Mouse (Mus musculus): ENCODE results near the gene Trim72. TPM values are rescaled to one million over a fixed set of nuclear protein-coding genes. Genes with fewer than 3 reads are reported as not detected.

Gene Trim72
- polyA plus RNA-seq, 1 experiment from 2014 or later, result 0.54 TPM

GRCm38 (mm10) chr7:128024364-128024763, 20.6 kb downstream of the Trim72 start:
- 85% methylated on average over 9 of the region's 9 CpGs for WGBS
- Histone ChIP-seq H3K27ac (replicated peaks in 1 of 2; ENCODE audit: control insufficient read depth in 1 of 2, insufficient read depth in 1 of 2, low read depth in 2 of 2, low read length in 2 of 2) (no peak overlapping the region), H3K4me3 (ENCODE audit: control insufficient read depth in 1 of 2, insufficient read depth in 1 of 2, low read depth in 1 of 2, low read length in 2 of 2) (no peak overlapping the region), H3K27me3 (ENCODE audit: control insufficient read depth, insufficient read depth, low read length) (no peaks in the 10 kb centered on the region), H3K9me3 (ENCODE audit: control insufficient read depth, low read length) (no peaks in the 10 kb centered on the region), H3K4me2 (ENCODE audit: low read length) (no peak overlapping the region), H3K9ac (ENCODE audit: low read length) (no peak overlapping the region), H3K4me1 (ENCODE audit: control insufficient read depth in 2 of 2, insufficient read depth in 2 of 2, low read length in 2 of 2) (no peaks in the 10 kb centered on the region), H3K36me3 (ENCODE audit: control insufficient read depth, insufficient read depth, low read length) (no peaks in the 10 kb centered on the region)
- ATAC-seq (ENCODE audit: insufficient number of reproducible peaks, insufficient read depth, low FRiP score, low read depth), result no peak

DNA sequence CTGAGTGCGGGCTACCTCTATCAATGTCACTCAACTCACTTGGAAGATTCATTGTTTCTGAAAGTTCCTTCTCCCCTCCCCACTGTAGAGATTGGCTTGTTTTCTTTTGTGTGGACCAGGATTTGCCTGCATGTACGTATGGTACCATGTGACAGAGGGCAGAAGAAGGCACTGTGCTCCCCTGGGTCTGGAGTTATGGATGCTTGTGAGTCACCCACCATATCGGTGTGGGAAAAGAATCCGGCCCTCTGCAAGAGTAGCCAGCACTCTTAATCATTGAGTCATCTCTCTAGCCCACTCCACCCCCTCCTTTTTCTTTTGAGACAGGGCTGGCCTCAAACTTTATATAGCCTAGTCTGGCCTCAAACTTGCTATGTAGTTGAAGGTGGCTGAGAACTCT, 21.2 kb downstream of the Trim72 start:
- H3K27me3 ChIP-seq (ENCODE audit: control insufficient read depth, insufficient read depth, low read length), result no peaks in the 10 kb centered on the region
- no peaks in the 10 kb centered on the region for H3K36me3 ChIP-seq (ENCODE audit: control insufficient read depth, insufficient read depth, low read length)
- H3K9me3 ChIP-seq (ENCODE audit: control insufficient read depth, low read length), result no peaks in the 10 kb centered on the region
- ATAC-seq (ENCODE audit: insufficient number of reproducible peaks, insufficient read depth, low FRiP score, low read depth), result no peak
- WGBS, result 58% methylated on average over 4 of the region's 4 CpGs
- H3K4me1 ChIP-seq (ENCODE audit: control insufficient read depth in 2 of 2, insufficient read depth in 2 of 2, low read length in 2 of 2), result no peaks in the 10 kb centered on the region
- H3K9ac ChIP-seq (ENCODE audit: low read length), result no peak overlapping the region
- no peak overlapping the region for H3K4me2 ChIP-seq (ENCODE audit: low read length)
- no peak overlapping the region for H3K27ac ChIP-seq (replicated peaks in 1 of 2; ENCODE audit: control insufficient read depth in 1 of 2, insufficient read depth in 1 of 2, low read depth in 2 of 2, low read length in 2 of 2)
- H3K4me3 ChIP-seq (ENCODE audit: control insufficient read depth in 1 of 2, insufficient read depth in 1 of 2, low read depth in 1 of 2, low read length in 2 of 2), result no peak overlapping the region

GRCm38 (mm10) chr7:128025381-128025780, 21.6 kb downstream of the Trim72 start:
- Histone ChIP-seq H3K4me2 (ENCODE audit: low read length) (no peak overlapping the region), H3K27ac (replicated peaks in 1 of 2; ENCODE audit: control insufficient read depth in 1 of 2, insufficient read depth in 1 of 2, low read depth in 2 of 2, low read length in 2 of 2) (no peak overlapping the region), H3K9me3 (ENCODE audit: control insufficient read depth, low read length) (no peaks in the 10 kb centered on the region), H3K36me3 (ENCODE audit: control insufficient read depth, insufficient read depth, low read length) (no peaks in the 10 kb centered on the region), H3K4me3 (ENCODE audit: control insufficient read depth in 1 of 2, insufficient read depth in 1 of 2, low read depth in 1 of 2, low read length in 2 of 2) (no peak overlapping the region), H3K9ac (ENCODE audit: low read length) (no peak overlapping the region), H3K4me1 (ENCODE audit: control insufficient read depth in 2 of 2, insufficient read depth in 2 of 2, low read length in 2 of 2) (no peaks in the 10 kb centered on the region), H3K27me3 (ENCODE audit: control insufficient read depth, insufficient read depth, low read length) (no peaks in the 10 kb centered on the region)
- 60% methylated on average over 4 of the region's 4 CpGs for WGBS
- no peak for ATAC-seq (ENCODE audit: insufficient number of reproducible peaks, insufficient read depth, low FRiP score, low read depth)

GRCm38 (mm10) chr7:128031403-128031976, 27.7 kb downstream of the Trim72 start:
- ATAC-seq (ENCODE audit: insufficient number of reproducible peaks, insufficient read depth, low FRiP score, low read depth), result no peak
- no peak overlapping the region for H3K4me3 ChIP-seq (ENCODE audit: control insufficient read depth in 1 of 2, insufficient read depth in 1 of 2, low read depth in 1 of 2, low read length in 2 of 2)
- H3K9me3 ChIP-seq (ENCODE audit: control insufficient read depth, low read length), result no peaks in the 10 kb centered on the region
- H3K4me1 ChIP-seq (ENCODE audit: control insufficient read depth in 2 of 2, insufficient read depth in 2 of 2, low read length in 2 of 2), result peaks cover 0 to 2% of the 10 kb centered on the region in 2 experiments; a peak in 1 of 4 replicates
- H3K36me3 ChIP-seq (ENCODE audit: control insufficient read depth, insufficient read depth, low read length), result no peaks in the 10 kb centered on the region
- no peak overlapping the region for H3K4me2 ChIP-seq (ENCODE audit: low read length)
- no peaks in the 10 kb centered on the region for H3K27me3 ChIP-seq (ENCODE audit: control insufficient read depth, insufficient read depth, low read length)
- no peak overlapping the region for H3K27ac ChIP-seq (replicated peaks in 1 of 2; ENCODE audit: control insufficient read depth in 1 of 2, insufficient read depth in 1 of 2, low read depth in 2 of 2, low read length in 2 of 2)
- 43% methylated on average over 9 of the region's 9 CpGs for WGBS
- no peak overlapping the region for H3K9ac ChIP-seq (ENCODE audit: low read length)

- no peak for ATAC-seq (ENCODE audit: insufficient number of reproducible peaks, insufficient read depth, low FRiP score, low read depth)
- Histone ChIP-seq H3K9me3 (ENCODE audit: control insufficient read depth, low read length) (no peaks in the 10 kb centered on the region), H3K4me3 (ENCODE audit: control insufficient read depth in 1 of 2, insufficient read depth in 1 of 2, low read depth in 1 of 2, low read length in 2 of 2) (no peak overlapping the region), H3K9ac (ENCODE audit: low read length) (no peak overlapping the region), H3K27me3 (ENCODE audit: control insufficient read depth, insufficient read depth, low read length) (no peaks in the 10 kb centered on the region), H3K27ac (replicated peaks in 1 of 2; ENCODE audit: control insufficient read depth in 1 of 2, insufficient read depth in 1 of 2, low read depth in 2 of 2, low read length in 2 of 2) (no peak overlapping the region), H3K4me1 (ENCODE audit: control insufficient read depth in 2 of 2, insufficient read depth in 2 of 2, low read length in 2 of 2) (peaks cover 0 to 2% of the 10 kb centered on the region in 2 experiments; a peak in 1 of 4 replicates), H3K36me3 (ENCODE audit: control insufficient read depth, insufficient read depth, low read length) (no peaks in the 10 kb centered on the region), H3K4me2 (ENCODE audit: low read length) (no peak overlapping the region)
- 65% methylated on average over 5 of the region's 5 CpGs for WGBS
These were observed 28.7 kb downstream of the Trim72 start for GRCm38 (mm10) chr7:128032290-128032988.

- no peaks in the 10 kb centered on the region for H3K36me3 ChIP-seq (ENCODE audit: control insufficient read depth, insufficient read depth, low read length)
- no peak overlapping the region for H3K27ac ChIP-seq (replicated peaks in 1 of 2; ENCODE audit: control insufficient read depth in 1 of 2, insufficient read depth in 1 of 2, low read depth in 2 of 2, low read length in 2 of 2)
- no peak overlapping the region for H3K4me3 ChIP-seq (ENCODE audit: control insufficient read depth in 1 of 2, insufficient read depth in 1 of 2, low read depth in 1 of 2, low read length in 2 of 2)
- H3K9ac ChIP-seq (ENCODE audit: low read length), result no peak overlapping the region
- no peaks in the 10 kb centered on the region for H3K27me3 ChIP-seq (ENCODE audit: control insufficient read depth, insufficient read depth, low read length)
- H3K4me2 ChIP-seq (ENCODE audit: low read length), result no peak overlapping the region
- H3K4me1 ChIP-seq (ENCODE audit: control insufficient read depth in 2 of 2, insufficient read depth in 2 of 2, low read length in 2 of 2), result peaks cover 0 to 2% of the 10 kb centered on the region in 2 experiments; a peak in 1 of 4 replicates
- 83% methylated on average over 3 of the region's 3 CpGs for WGBS
- no peak for ATAC-seq (ENCODE audit: insufficient number of reproducible peaks, insufficient read depth, low FRiP score, low read depth)
- H3K9me3 ChIP-seq (ENCODE audit: control insufficient read depth, low read length), result no peaks in the 10 kb centered on the region
These were observed 29.2 kb downstream of the Trim72 start for GRCm38 (mm10) chr7:128032989-128033293.

DNA sequence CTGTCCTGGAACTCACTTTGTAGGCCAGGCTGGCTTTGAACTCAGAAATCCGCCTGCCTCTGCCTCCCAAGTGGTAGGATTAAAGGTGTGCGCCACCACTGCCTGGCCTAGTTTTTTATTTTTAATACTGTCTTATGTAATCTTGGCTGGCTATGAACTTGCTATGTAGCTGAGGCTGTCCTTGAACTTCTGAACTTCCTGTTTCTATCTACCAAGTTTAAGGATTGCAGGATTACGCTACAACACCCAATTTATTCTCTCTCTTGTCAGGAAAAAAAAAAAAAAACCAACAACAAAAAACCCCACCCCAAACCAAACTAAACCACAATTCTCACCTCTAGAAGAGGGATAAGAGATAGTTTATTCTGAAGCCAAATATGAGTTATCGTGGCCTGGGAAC, 29.9 kb downstream of the Trim72 start:
- Histone ChIP-seq H3K4me1 (ENCODE audit: control insufficient read depth in 2 of 2, insufficient read depth in 2 of 2, low read length in 2 of 2) (peaks cover 0 to 2% of the 10 kb centered on the region in 2 experiments; a peak in 1 of 4 replicates), H3K36me3 (ENCODE audit: control insufficient read depth, insufficient read depth, low read length) (no peaks in the 10 kb centered on the region), H3K4me2 (ENCODE audit: low read length) (no peak overlapping the region), H3K27me3 (ENCODE audit: control insufficient read depth, insufficient read depth, low read length) (no peaks in the 10 kb centered on the region), H3K9ac (ENCODE audit: low read length) (no peak overlapping the region), H3K4me3 (ENCODE audit: control insufficient read depth in 1 of 2, insufficient read depth in 1 of 2, low read depth in 1 of 2, low read length in 2 of 2) (no peak overlapping the region), H3K9me3 (ENCODE audit: control insufficient read depth, low read length) (no peaks in the 10 kb centered on the region), H3K27ac (replicated peaks in 1 of 2; ENCODE audit: control insufficient read depth in 1 of 2, insufficient read depth in 1 of 2, low read depth in 2 of 2, low read length in 2 of 2) (no peak overlapping the region)
- WGBS, result 86% methylated on average over 4 of the region's 4 CpGs
- no peak for ATAC-seq (ENCODE audit: insufficient number of reproducible peaks, insufficient read depth, low FRiP score, low read depth)

Measured in heart, embryonic 14.5 days (tissue).